Mouse (Mus musculus): ENCODE measurements around the gene Olfr452. TPM values are rescaled to one million over a fixed set of nuclear protein-coding genes. Genes with fewer than 3 reads are reported as not detected.
A peak's percentile ranks its signal among the peaks of the same experiment; 100 is the strongest.

The Olfr452 gene
- polyA plus RNA-seq (2014; fragmentation: Nextera tagmentation; extraction: Ambion mirVana), result not detected in 2 replicates

- H3K9ac ChIP-seq (replicated peaks; ENCODE audit: low read depth, low read length), result no peak within 1 kb of the TSS
- H3K27me3 ChIP-seq (ENCODE audit: control insufficient read depth, insufficient read depth, low read length), result no peaks in the 10 kb centered on the region
- no peaks in the 10 kb centered on the region for H3K36me3 ChIP-seq (ENCODE audit: control insufficient read depth, insufficient read depth, low read length)
- no peak for ATAC-seq (ENCODE audit: low read depth)
- H3K27ac ChIP-seq (ENCODE audit: low read depth, low read length), result no peak within 1 kb of the TSS
- H3K4me1 ChIP-seq (ENCODE audit: control insufficient read depth, insufficient read depth, low read length), result no peaks in the 10 kb centered on the region
- no peaks in the 10 kb centered on the region for H3K9me3 ChIP-seq (ENCODE audit: control insufficient read depth, low read length)
- no peak within 1 kb of the TSS for H3K4me2 ChIP-seq (ENCODE audit: low read depth, low read length)
- H3K4me3 ChIP-seq (ENCODE audit: low read depth, low read length), result no peak within 1 kb of the TSS
These were observed at the start of gene Olfr452 for GRCm38 (mm10) chr6:42784793-42785192. Gene Olfr452, plus strand, starts transcription at chr6:42785093.

DNA sequence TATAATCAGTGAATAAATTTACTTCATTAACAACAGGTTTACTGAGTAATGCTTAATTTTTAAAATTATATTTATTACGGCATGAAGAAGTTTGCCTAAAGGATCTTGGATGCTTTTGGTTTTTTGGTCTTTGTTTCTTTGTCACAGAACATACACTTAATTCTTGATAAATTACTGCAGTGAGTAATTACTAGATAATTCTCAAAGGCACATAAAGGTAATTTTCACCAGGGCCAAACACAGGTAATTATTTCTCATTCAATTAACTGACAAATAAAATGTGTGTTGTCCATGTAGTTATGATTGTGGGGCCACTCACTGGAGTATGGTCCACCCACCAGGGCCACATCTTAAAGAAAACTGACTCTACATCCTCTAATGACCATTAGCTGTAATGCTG, 45.8 kb upstream of the Olfr452 start, which contains the start of gene Olfr453:
Gene Olfr453, plus strand, starts transcription at position 301 of the 400 bp plus-strand sequence.
- 93% methylated on average over 1 of the region's 1 CpGs for WGBS
- Histone ChIP-seq H3K9ac (replicated peaks; ENCODE audit: low read depth, low read length) (no peak within 1 kb of the TSS), H3K27ac (ENCODE audit: low read depth, low read length) (no peak within 1 kb of the TSS), H3K4me1 (ENCODE audit: control insufficient read depth, insufficient read depth, low read length) (no peaks in the 10 kb centered on the region), H3K4me3 (ENCODE audit: low read depth, low read length) (no peak within 1 kb of the TSS), H3K4me2 (ENCODE audit: low read depth, low read length) (no peak within 1 kb of the TSS), H3K36me3 (ENCODE audit: control insufficient read depth, insufficient read depth, low read length) (no peaks in the 10 kb centered on the region), H3K27me3 (ENCODE audit: control insufficient read depth, insufficient read depth, low read length) (no peaks in the 10 kb centered on the region), H3K9me3 (ENCODE audit: control insufficient read depth, low read length) (no peaks in the 10 kb centered on the region)
- no peak for ATAC-seq (ENCODE audit: low read depth)

DNA sequence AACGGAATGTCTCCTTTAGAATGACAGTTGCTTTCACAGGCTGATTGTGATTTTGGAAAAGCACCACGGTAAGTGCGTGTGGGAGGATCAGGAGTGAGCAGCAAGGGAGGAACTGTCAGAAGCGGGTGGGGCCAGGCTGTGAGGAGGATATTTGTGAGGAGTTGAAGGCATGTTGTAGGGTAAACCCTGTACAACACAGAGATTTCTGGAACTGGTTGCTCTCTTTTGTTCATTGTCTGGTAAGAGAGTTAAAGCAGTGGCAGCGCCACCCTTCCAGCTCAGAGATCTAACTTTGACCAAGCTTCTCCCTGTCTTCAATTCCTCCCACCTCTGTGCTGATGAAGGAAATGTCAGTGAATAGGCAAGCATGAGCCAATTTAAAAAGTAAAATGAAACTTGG, 42.6 kb upstream of the Olfr452 start:
- no peak overlapping the region for H3K4me2 ChIP-seq (ENCODE audit: low read depth, low read length)
- H3K9ac ChIP-seq (replicated peaks; ENCODE audit: low read depth, low read length), result no peak overlapping the region
- ATAC-seq (ENCODE audit: low read depth), result no peak
- no peaks in the 10 kb centered on the region for H3K27me3 ChIP-seq (ENCODE audit: control insufficient read depth, insufficient read depth, low read length)
- H3K4me3 ChIP-seq (ENCODE audit: low read depth, low read length), result no peak overlapping the region
- no peaks in the 10 kb centered on the region for H3K36me3 ChIP-seq (ENCODE audit: control insufficient read depth, insufficient read depth, low read length)
- H3K27ac ChIP-seq (ENCODE audit: low read depth, low read length), result no peak overlapping the region
- H3K9me3 ChIP-seq (ENCODE audit: control insufficient read depth, low read length), result no peaks in the 10 kb centered on the region
- 84% methylated on average over 5 of the region's 5 CpGs for WGBS
- no peaks in the 10 kb centered on the region for H3K4me1 ChIP-seq (ENCODE audit: control insufficient read depth, insufficient read depth, low read length)

GRCm38 (mm10) chr6:42747846-42748245, 37.0 kb upstream of the Olfr452 start:
- Histone ChIP-seq H3K36me3 (ENCODE audit: control insufficient read depth, insufficient read depth, low read length) (no peaks in the 10 kb centered on the region), H3K4me3 (ENCODE audit: low read depth, low read length) (no peak overlapping the region), H3K4me1 (ENCODE audit: control insufficient read depth, insufficient read depth, low read length) (no peaks in the 10 kb centered on the region), H3K27me3 (ENCODE audit: control insufficient read depth, insufficient read depth, low read length) (no peaks in the 10 kb centered on the region), H3K9ac (replicated peaks; ENCODE audit: low read depth, low read length) (no peak overlapping the region), H3K27ac (ENCODE audit: low read depth, low read length) (no peak overlapping the region), H3K4me2 (ENCODE audit: low read depth, low read length) (no peak overlapping the region), H3K9me3 (ENCODE audit: control insufficient read depth, low read length) (no peaks in the 10 kb centered on the region)
- no peak for ATAC-seq (ENCODE audit: low read depth)

DNA sequence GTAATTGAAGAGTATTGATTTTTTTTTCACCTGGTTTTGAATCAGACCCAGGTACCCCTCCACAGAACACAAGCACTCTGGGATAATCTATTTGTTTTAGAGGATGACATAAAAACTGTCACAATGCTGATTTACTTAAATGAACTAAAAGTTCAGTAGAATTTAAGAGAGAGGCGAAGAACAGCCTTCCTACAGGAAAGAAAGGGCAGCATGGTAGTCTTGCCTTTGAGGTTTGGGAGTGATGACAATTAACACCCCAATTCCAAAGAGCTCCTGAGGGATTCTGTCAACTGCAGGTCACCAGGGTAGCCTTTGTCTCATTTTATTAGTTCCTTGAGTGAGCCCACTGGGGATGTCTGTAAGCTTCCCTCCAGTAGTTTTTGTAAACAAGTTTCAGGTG, 28.8 kb upstream of the Olfr452 start, which contains the start of gene Olfr38:
Gene Olfr38, plus strand, starts transcription at position 301 of the 400 bp plus-strand sequence.
- ATAC-seq (ENCODE audit: low read depth), result no peak
- H3K36me3 ChIP-seq (ENCODE audit: control insufficient read depth, insufficient read depth, low read length), result no peaks in the 10 kb centered on the region
- no peak within 1 kb of the TSS for H3K4me3 ChIP-seq (ENCODE audit: low read depth, low read length)
- no peaks in the 10 kb centered on the region for H3K9me3 ChIP-seq (ENCODE audit: control insufficient read depth, low read length)
- no peaks in the 10 kb centered on the region for H3K4me1 ChIP-seq (ENCODE audit: control insufficient read depth, insufficient read depth, low read length)
- H3K9ac ChIP-seq (replicated peaks; ENCODE audit: low read depth, low read length), result no peak within 1 kb of the TSS
- WGBS, result 39% methylated on average over 1 of the region's 1 CpGs
- no peaks in the 10 kb centered on the region for H3K27me3 ChIP-seq (ENCODE audit: control insufficient read depth, insufficient read depth, low read length)
- no peak within 1 kb of the TSS for H3K27ac ChIP-seq (ENCODE audit: low read depth, low read length)
- H3K4me2 ChIP-seq (ENCODE audit: low read depth, low read length), result no peak within 1 kb of the TSS

DNA sequence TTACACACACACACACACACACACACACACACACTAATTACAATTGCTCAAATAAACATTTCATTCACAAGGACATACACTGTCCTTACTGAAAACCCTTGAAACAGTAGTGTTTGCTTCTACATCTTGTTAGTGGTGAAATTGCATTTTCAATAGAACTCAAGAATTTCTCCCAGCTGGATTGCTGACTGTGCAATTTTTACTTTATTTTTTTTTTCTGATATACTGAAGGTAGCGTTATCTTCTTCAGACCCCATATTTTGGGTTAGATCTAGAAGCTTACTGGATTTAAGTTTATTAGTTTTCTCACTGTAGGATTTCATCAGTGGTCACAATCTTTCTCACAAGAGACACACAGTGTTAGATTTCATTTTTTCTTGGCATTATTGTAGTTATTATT, 7.8 kb upstream of the Olfr452 start:
- no peaks in the 10 kb centered on the region for H3K27me3 ChIP-seq (ENCODE audit: control insufficient read depth, insufficient read depth, low read length)

GRCm38 (mm10) chr6:42790247-42790948, 5.5 kb downstream of the Olfr452 start:
- Histone ChIP-seq H3K9me3 (ENCODE audit: control insufficient read depth, low read length) (no peaks in the 10 kb centered on the region), H3K4me3 (ENCODE audit: low read depth, low read length) (no peak overlapping the region), H3K27ac (ENCODE audit: low read depth, low read length) (no peak overlapping the region), H3K36me3 (ENCODE audit: control insufficient read depth, insufficient read depth, low read length) (no peaks in the 10 kb centered on the region), H3K4me1 (ENCODE audit: control insufficient read depth, insufficient read depth, low read length) (no peaks in the 10 kb centered on the region), H3K27me3 (ENCODE audit: control insufficient read depth, insufficient read depth, low read length) (no peaks in the 10 kb centered on the region), H3K9ac (replicated peaks; ENCODE audit: low read depth, low read length) (no peak overlapping the region), H3K4me2 (ENCODE audit: low read depth, low read length) (no peak overlapping the region)
- WGBS, result 39% methylated on average over 4 of the region's 4 CpGs
- peak; percentile 69 for ATAC-seq (ENCODE audit: low read depth)

More for the DNA sequence above, 7.8 kb upstream of the Olfr452 start:
- no peak for ATAC-seq (ENCODE audit: low read depth)
- Histone ChIP-seq H3K9ac (replicated peaks; ENCODE audit: low read depth, low read length) (no peak overlapping the region), H3K4me3 (ENCODE audit: low read depth, low read length) (no peak overlapping the region), H3K27ac (ENCODE audit: low read depth, low read length) (no peak overlapping the region), H3K4me1 (ENCODE audit: control insufficient read depth, insufficient read depth, low read length) (no peaks in the 10 kb centered on the region), H3K4me2 (ENCODE audit: low read depth, low read length) (no peak overlapping the region), H3K9me3 (ENCODE audit: control insufficient read depth, low read length) (no peaks in the 10 kb centered on the region), H3K36me3 (ENCODE audit: control insufficient read depth, insufficient read depth, low read length) (no peaks in the 10 kb centered on the region)
- 92% methylated on average over 1 of the region's 1 CpGs for WGBS

DNA sequence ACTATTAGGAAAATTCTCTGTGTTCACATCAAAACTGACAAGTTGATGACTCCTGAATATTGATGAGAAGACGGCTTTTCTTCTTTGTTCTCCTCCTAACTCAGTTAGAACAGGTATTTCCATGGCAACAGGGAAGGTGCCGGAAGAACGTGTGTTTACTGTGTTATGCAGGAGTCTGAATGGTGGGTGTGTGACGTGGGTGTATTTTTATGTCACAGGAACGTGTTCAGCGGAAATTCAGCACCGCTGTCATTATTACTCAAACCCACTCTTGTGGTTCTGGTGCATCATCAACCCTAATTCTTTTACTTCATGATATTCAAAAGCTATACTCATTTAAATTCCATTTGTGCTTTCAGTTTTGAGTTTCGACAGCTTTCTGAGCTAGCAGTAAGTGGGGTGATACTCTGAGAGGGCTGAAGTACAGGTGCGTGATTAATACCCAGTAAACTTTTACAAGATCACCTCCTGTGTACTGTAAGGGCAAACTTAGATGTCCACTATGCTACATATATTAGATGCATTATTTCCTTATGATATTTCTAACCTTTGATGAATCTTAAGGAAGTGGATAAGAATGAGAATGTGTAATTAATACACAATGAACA, 6.2 kb downstream of the Olfr452 start:
- WGBS, result 73% methylated on average over 9 of the region's 9 CpGs
- Histone ChIP-seq H3K27me3 (ENCODE audit: control insufficient read depth, insufficient read depth, low read length) (no peaks in the 10 kb centered on the region), H3K27ac (ENCODE audit: low read depth, low read length) (no peak overlapping the region), H3K4me3 (ENCODE audit: low read depth, low read length) (no peak overlapping the region), H3K4me1 (ENCODE audit: control insufficient read depth, insufficient read depth, low read length) (no peaks in the 10 kb centered on the region), H3K9ac (replicated peaks; ENCODE audit: low read depth, low read length) (no peak overlapping the region), H3K36me3 (ENCODE audit: control insufficient read depth, insufficient read depth, low read length) (no peaks in the 10 kb centered on the region), H3K9me3 (ENCODE audit: control insufficient read depth, low read length) (no peaks in the 10 kb centered on the region), H3K4me2 (ENCODE audit: low read depth, low read length) (no peak overlapping the region)
- ATAC-seq (ENCODE audit: low read depth), result peak; percentile 66

- Histone ChIP-seq H3K36me3 (ENCODE audit: control insufficient read depth, insufficient read depth, low read length) (no peaks in the 10 kb centered on the region), H3K9ac (replicated peaks; ENCODE audit: low read depth, low read length) (no peak overlapping the region), H3K4me3 (ENCODE audit: low read depth, low read length) (no peak overlapping the region), H3K27ac (ENCODE audit: low read depth, low read length) (no peak overlapping the region), H3K4me1 (ENCODE audit: control insufficient read depth, insufficient read depth, low read length) (no peaks in the 10 kb centered on the region), H3K4me2 (ENCODE audit: low read depth, low read length) (no peak overlapping the region), H3K9me3 (ENCODE audit: control insufficient read depth, low read length) (no peaks in the 10 kb centered on the region), H3K27me3 (ENCODE audit: control insufficient read depth, insufficient read depth, low read length) (no peaks in the 10 kb centered on the region)
- 91% methylated on average over 3 of the region's 3 CpGs for WGBS
- no peak for ATAC-seq (ENCODE audit: low read depth)
These were observed 10.1 kb downstream of the Olfr452 start for GRCm38 (mm10) chr6:42794982-42795381.
